17 mouse cellular contexts compared by ENCODE assay signal in genomic region chr5:55514269-55514668, GRCm38 (mm10).
"Had no signal": no experiment of that assay in that cellular context is flagged by ENCODE, and none has a peak within 500 bp of the region (broad histone marks: within the 10 kb centered on the region; RNA-seq: fewer than 3 reads in every experiment).

No protein-coding gene starts in this region.

- ATAC-seq: lung, postnatal 0 days; midbrain, embryonic 13.5 days; midbrain, embryonic 15.5 days had no signal

- H3K27ac ChIP-seq: lung, embryonic 15.5 days; macrophage; midbrain, embryonic 13.5 days; midbrain, embryonic 15.5 days; neural tube, embryonic 12.5 days; stomach, embryonic 15.5 days; stomach, postnatal 0 days had no signal

- H3K9me3 ChIP-seq: lung, embryonic 15.5 days; megakaryocyte, embryonic 14.5 days; midbrain, embryonic 13.5 days; midbrain, embryonic 15.5 days; neural tube, embryonic 12.5 days; stomach, embryonic 15.5 days had no signal

- H3K4me2 ChIP-seq: lung, embryonic 15.5 days; midbrain, embryonic 11.5 days; midbrain, embryonic 13.5 days; midbrain, embryonic 15.5 days; neural tube, embryonic 12.5 days; stomach, embryonic 15.5 days had no signal

- DNase-seq: lung, adult 2 months; lung, postnatal 14 days; lung, postnatal 36 days; right cerebral cortex, postnatal 14 days; thymus, adult 2 months; thymus, postnatal 25 days; thymus, postnatal 4 days had no signal

- H3K9ac ChIP-seq: lung, embryonic 15.5 days; midbrain, embryonic 13.5 days; midbrain, embryonic 15.5 days; neural tube, embryonic 12.5 days; stomach, embryonic 15.5 days had no signal

- H3K4me1 ChIP-seq: lung, embryonic 15.5 days; megakaryocyte, embryonic 14.5 days; midbrain, embryonic 13.5 days; midbrain, embryonic 15.5 days; neural tube, embryonic 12.5 days; stomach, embryonic 15.5 days had no signal

- H3K27me3 ChIP-seq: lung, embryonic 15.5 days; megakaryocyte, embryonic 14.5 days; midbrain, embryonic 13.5 days; midbrain, embryonic 15.5 days; neural tube, embryonic 12.5 days; stomach, embryonic 15.5 days had no signal

- H3K4me3 ChIP-seq: lung, embryonic 15.5 days; megakaryocyte, embryonic 14.5 days; midbrain, embryonic 13.5 days; midbrain, embryonic 15.5 days; neural tube, embryonic 12.5 days; stomach, embryonic 15.5 days had no signal

- H3K36me3 ChIP-seq: lung, embryonic 15.5 days; midbrain, embryonic 13.5 days; midbrain, embryonic 15.5 days; neural tube, embryonic 12.5 days; stomach, embryonic 15.5 days had no signal
